ENCODE assay signal across 8 mouse cellular contexts in genomic region chr8:6572066-6572665, GRCm38 (mm10).
DNase-seq lines count a peak whose midpoint lies in the region; ATAC-seq and TF ChIP-seq lines count a peak whose summit lies in the region.

No protein-coding gene starts in this region.

- no peak for TF ChIP-seq CTCF in thymus, adult 2 months (IDR thresholded peaks at IDR 0.05; ENCODE audit: borderline replicate concordance, control insufficient read depth, extremely low read depth, insufficient read depth, low read length, poor library complexity)

- H3K4me1 ChIP-seq in embryonic facial prominence, embryonic 10.5 days: no peaks in the 10 kb centered on the region
- no peaks in the 10 kb centered on the region for H3K4me1 ChIP-seq in heart, embryonic 10.5 days
- no peaks in the 10 kb centered on the region for H3K4me1 ChIP-seq in liver, embryonic 13.5 days (replicated peaks)
- no peaks in the 10 kb centered on the region for H3K4me1 ChIP-seq in thymus, adult 2 months (replicated peaks; ENCODE audit: control insufficient read depth, insufficient read depth, low read length)

- no peak overlapping the region for H3K4me2 ChIP-seq in liver, embryonic 13.5 days

- no peak overlapping the region for H3K27ac ChIP-seq in embryonic facial prominence, embryonic 10.5 days (replicated peaks)
- no peak overlapping the region for H3K27ac ChIP-seq in heart, embryonic 10.5 days
- no peak overlapping the region for H3K27ac ChIP-seq in liver, embryonic 13.5 days
- no peak overlapping the region for H3K27ac ChIP-seq in thymus, adult 2 months (ENCODE audit: control insufficient read depth, insufficient read depth, low read length)

- peak; percentile 72 to 75 for DNase-seq in B cell, adult 2 months
- peak; percentile 91 for DNase-seq in adrenal gland, postnatal 10 days
- DNase-seq in embryonic facial prominence, embryonic 10.5 days (ENCODE audit: low spot score): peak; percentile 87
- peak; percentile 81 for DNase-seq in heart, embryonic 10.5 days (ENCODE audit: low spot score)
- peak; percentile 91 for DNase-seq in kidney, postnatal 10 days
- DNase-seq in liver, embryonic 13.5 days: peak; percentile 25
- peak; percentile 70 for DNase-seq in ovary, postnatal 10 days (ENCODE audit: low spot score)
- DNase-seq in thymus, adult 2 months: peak; percentile 36

- no peaks in the 10 kb centered on the region for H3K36me3 ChIP-seq in embryonic facial prominence, embryonic 10.5 days (replicated peaks)
- H3K36me3 ChIP-seq in heart, embryonic 10.5 days: no peaks in the 10 kb centered on the region
- H3K36me3 ChIP-seq in liver, embryonic 13.5 days: no peaks in the 10 kb centered on the region
- no peaks in the 10 kb centered on the region for H3K36me3 ChIP-seq in thymus, adult 2 months (ENCODE audit: control insufficient read depth, insufficient read depth, low read length)

- 40% methylated on average over 9 of the region's 9 CpGs for WGBS in embryonic facial prominence, embryonic 10.5 days
- 31% methylated on average over 9 of the region's 9 CpGs for WGBS in heart, embryonic 10.5 days
- 30% methylated on average over 9 of the region's 9 CpGs for WGBS in liver, embryonic 13.5 days (ENCODE audit: insufficient replicate concordance)
- WGBS in thymus, adult 2 months: 39% methylated on average over 9 of the region's 9 CpGs

- H3K9ac ChIP-seq in liver, embryonic 13.5 days: no peak overlapping the region

- H3K4me3 ChIP-seq in embryonic facial prominence, embryonic 10.5 days: no peak overlapping the region
- no peak overlapping the region for H3K4me3 ChIP-seq in heart, embryonic 10.5 days
- no peak overlapping the region for H3K4me3 ChIP-seq in liver, embryonic 13.5 days (replicated peaks)
- no peak overlapping the region for H3K4me3 ChIP-seq in thymus, adult 2 months (ENCODE audit: control insufficient read depth, insufficient read depth, low read length)

- H3K27me3 ChIP-seq in embryonic facial prominence, embryonic 10.5 days (replicated peaks; ENCODE audit: low read depth, poor library complexity, severe bottlenecking): no peaks in the 10 kb centered on the region
- H3K27me3 ChIP-seq in heart, embryonic 10.5 days (ENCODE audit: insufficient read depth, poor library complexity, severe bottlenecking): no peaks in the 10 kb centered on the region
- no peaks in the 10 kb centered on the region for H3K27me3 ChIP-seq in liver, embryonic 13.5 days
- H3K27me3 ChIP-seq in thymus, adult 2 months (ENCODE audit: control insufficient read depth, insufficient read depth, low read length): no peaks in the 10 kb centered on the region

- H3K9me3 ChIP-seq in embryonic facial prominence, embryonic 10.5 days: no peaks in the 10 kb centered on the region
- H3K9me3 ChIP-seq in heart, embryonic 10.5 days: no peaks in the 10 kb centered on the region
- no peaks in the 10 kb centered on the region for H3K9me3 ChIP-seq in liver, embryonic 13.5 days (replicated peaks)

- no peak for ATAC-seq in liver, embryonic 13.5 days (ENCODE audit: low read depth)

- no peak for TF ChIP-seq POLR2A in thymus, adult 2 months (IDR thresholded peaks at IDR 0.05; ENCODE audit: control insufficient read depth, extremely low read depth, insufficient read depth, low read length, poor library complexity)

Comparison
In these comparisons a context has a peak if more than half of its experiments do, and no peak if none do; other contexts are left out.
1. DNase-seq: peak in every context shown above with its lines; median percentile 91 in adrenal gland, postnatal 10 days; 91 in kidney, postnatal 10 days; 87 in embryonic facial prominence, embryonic 10.5 days; 81 in heart, embryonic 10.5 days; 74 in B cell, adult 2 months; 70 in ovary, postnatal 10 days; 36 in thymus, adult 2 months; 25 in liver, embryonic 13.5 days.